Mouse (Mus musculus) testis, adult 2 months (tissue): Measurements from ENCODE around the gene Ppm1m.

Experiments
- CTCF ChIP-seq: fragments of 200-500 bp; IDR thresholded peaks from 2 replicates; pipeline ENCODE4 v1.5.1; 2012; ENCODE audit warnings: low read depth, mild to moderate bottlenecking, inconsistent platforms, low read length, moderate library complexity; ENCODE audit not compliant: control insufficient read depth, insufficient read depth, insufficient replicate concordance
- POLR2A ChIP-seq: fragments of 200-500 bp; IDR thresholded peaks from 2 replicates; pipeline ENCODE4 v1.6.1; 2012; ENCODE audit warnings: low read depth, mild to moderate bottlenecking, inconsistent platforms, low read length, moderate library complexity; ENCODE audit not compliant: control insufficient read depth

GRCm38 (mm10) chr9:106145582-106145981, 54.0 kb downstream of the Ppm1m start:
- TF ChIP-seq CTCF (no peak), POLR2A (no peak)
